In the genomic region with DNA sequence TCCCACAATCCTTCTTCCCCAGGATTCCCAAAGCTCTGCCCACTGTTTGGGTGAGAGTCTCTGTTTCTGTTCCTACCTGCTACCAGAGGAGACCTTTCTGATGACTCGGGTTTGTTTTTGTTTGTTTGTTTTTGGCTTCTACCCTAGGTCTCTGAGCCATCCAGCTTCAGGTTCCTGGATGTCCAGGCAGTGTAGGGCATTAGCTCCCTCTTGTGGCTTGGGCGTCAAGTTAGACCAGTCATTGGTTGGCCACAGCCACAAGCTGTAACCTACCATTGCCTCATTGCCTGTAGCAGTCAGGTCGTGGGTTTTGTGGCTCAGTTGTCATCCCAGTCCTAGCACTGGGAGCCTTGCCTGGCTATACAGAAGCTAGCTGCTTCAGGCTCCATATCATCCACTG, we compare ENCODE assay signal across 14 mouse cellular contexts.
DNase-seq lines count a peak whose midpoint lies in the region; ATAC-seq lines count a peak whose summit lies in the region.
"Had no signal": no experiment of that assay in that cellular context is flagged by ENCODE, and none has a peak within 500 bp of the region (broad histone marks: within the 10 kb centered on the region; RNA-seq: fewer than 3 reads in every experiment).

No protein-coding gene starts in this region.

- no peak overlapping the region for H3K4me3 ChIP-seq in hindbrain, embryonic 10.5 days
- H3K4me3 ChIP-seq in hindbrain, embryonic 16.5 days (ENCODE audit: low read length), result no peak overlapping the region
- no peak overlapping the region for H3K4me3 ChIP-seq in midbrain, embryonic 10.5 days
- no peak overlapping the region for H3K4me3 ChIP-seq in midbrain, embryonic 13.5 days (replicated peaks)
- H3K4me3 ChIP-seq: forebrain, embryonic 13.5 days had no signal

- no peak overlapping the region for H3K27ac ChIP-seq in hindbrain, embryonic 10.5 days
- H3K27ac ChIP-seq in hindbrain, embryonic 16.5 days (ENCODE audit: low read depth, low read length), result no peak overlapping the region
- H3K27ac ChIP-seq in midbrain, embryonic 10.5 days (replicated peaks), result no peak overlapping the region
- H3K27ac ChIP-seq in midbrain, embryonic 13.5 days, result no peak overlapping the region
- H3K27ac ChIP-seq: forebrain, embryonic 13.5 days had no signal

- peak; percentile 22 for DNase-seq in hindbrain, embryonic 10.5 days (ENCODE audit: low spot score)
- DNase-seq in midbrain, embryonic 10.5 days (ENCODE audit: low spot score), result peak; percentile 22
- DNase-seq in WW6 (ENCODE audit: low read depth, low spot score), result peak; percentile 14
- DNase-seq in retina, embryonic 14.5 days (ENCODE audit: low spot score), result peak; percentile 41
- no peak for DNase-seq in right cerebral cortex, postnatal 36 days (ENCODE audit: low spot score in 2 of 2)
- DNase-seq: cerebellum, adult 8-10 months; heart, postnatal 4 days; layer of hippocampus, adult 9-11 months; lung, adult 18-20 months; right cerebral cortex, postnatal 4 days; thymus, postnatal 14 days had no signal

- H3K9me3 ChIP-seq in hindbrain, embryonic 10.5 days, result no peaks in the 10 kb centered on the region
- H3K9me3 ChIP-seq in hindbrain, embryonic 16.5 days (ENCODE audit: control insufficient read depth, low read length), result no peaks in the 10 kb centered on the region
- no peaks in the 10 kb centered on the region for H3K9me3 ChIP-seq in midbrain, embryonic 10.5 days (replicated peaks)
- H3K9me3 ChIP-seq in midbrain, embryonic 13.5 days, result no peaks in the 10 kb centered on the region
- H3K9me3 ChIP-seq: forebrain, embryonic 13.5 days had no signal

- H3K27me3 ChIP-seq in hindbrain, embryonic 10.5 days (ENCODE audit: insufficient read depth, poor library complexity, severe bottlenecking), result no peaks in the 10 kb centered on the region
- no peaks in the 10 kb centered on the region for H3K27me3 ChIP-seq in hindbrain, embryonic 16.5 days (replicated peaks; ENCODE audit: control insufficient read depth, insufficient read depth, low read length)
- H3K27me3 ChIP-seq in midbrain, embryonic 10.5 days (ENCODE audit: low read depth, poor library complexity, severe bottlenecking), result no peaks in the 10 kb centered on the region
- H3K27me3 ChIP-seq in midbrain, embryonic 13.5 days, result no peaks in the 10 kb centered on the region
- H3K27me3 ChIP-seq: forebrain, embryonic 13.5 days had no signal

- H3K4me1 ChIP-seq in hindbrain, embryonic 10.5 days (replicated peaks), result no peaks in the 10 kb centered on the region
- H3K4me1 ChIP-seq in hindbrain, embryonic 16.5 days (ENCODE audit: control insufficient read depth, insufficient read depth, low read depth, low read length), result no peaks in the 10 kb centered on the region
- no peaks in the 10 kb centered on the region for H3K4me1 ChIP-seq in midbrain, embryonic 10.5 days
- H3K4me1 ChIP-seq in midbrain, embryonic 13.5 days (replicated peaks), result no peaks in the 10 kb centered on the region
- H3K4me1 ChIP-seq: forebrain, embryonic 13.5 days had no signal

- ATAC-seq in hindbrain, embryonic 16.5 days, result no peak
- no peak for ATAC-seq in midbrain, embryonic 13.5 days
- ATAC-seq: forebrain, embryonic 13.5 days had no signal

- H3K36me3 ChIP-seq in hindbrain, embryonic 10.5 days, result no peaks in the 10 kb centered on the region
- no peaks in the 10 kb centered on the region for H3K36me3 ChIP-seq in hindbrain, embryonic 16.5 days (ENCODE audit: control insufficient read depth, insufficient read depth, low read length)
- no peaks in the 10 kb centered on the region for H3K36me3 ChIP-seq in midbrain, embryonic 10.5 days
- no peaks in the 10 kb centered on the region for H3K36me3 ChIP-seq in midbrain, embryonic 13.5 days

- no peak overlapping the region for H3K4me2 ChIP-seq in hindbrain, embryonic 16.5 days (ENCODE audit: low read length)
- H3K4me2 ChIP-seq in midbrain, embryonic 13.5 days (replicated peaks), result no peak overlapping the region
- H3K4me2 ChIP-seq: forebrain, embryonic 13.5 days had no signal

- no peak overlapping the region for H3K9ac ChIP-seq in hindbrain, embryonic 16.5 days (ENCODE audit: low read depth, low read length)
- no peak overlapping the region for H3K9ac ChIP-seq in midbrain, embryonic 13.5 days (replicated peaks)
- H3K9ac ChIP-seq: forebrain, embryonic 13.5 days had no signal

- 26% methylated on average over 3 of the region's 3 CpGs for WGBS in hindbrain, embryonic 10.5 days
- WGBS in hindbrain, embryonic 16.5 days, result 27% methylated on average over 3 of the region's 3 CpGs
- 38% methylated on average over 3 of the region's 3 CpGs for WGBS in midbrain, embryonic 10.5 days
- WGBS in midbrain, embryonic 13.5 days, result 26% methylated on average over 3 of the region's 3 CpGs

Comparison
In these comparisons a context has a peak if more than half of its experiments do, and no peak if none do; other contexts are left out.
1. DNase-seq: peak in hindbrain, embryonic 10.5 days (single experiment), midbrain, embryonic 10.5 days (single experiment), WW6 (single experiment) and retina, embryonic 14.5 days (single experiment); none in right cerebral cortex, postnatal 36 days (0 of 2).